Mouse (Mus musculus): ENCODE results near the gene Slc6a1.

- TF ChIP-seq CTCF (IDR thresholded peaks at IDR 0.05; ENCODE audit: low read depth) (no peak), EP300 (IDR thresholded peaks at IDR 0.05; ENCODE audit: low read depth) (no peak)
Observed at GRCm38 (mm10) chr6:114324808-114325207, 42.4 kb downstream of the Slc6a1 start.
